Mouse (Mus musculus) spleen, adult 2 months (tissue): ENCODE results near the gene Amdhd1.

Experiments used
- CTCF ChIP-seq: fragments of 200-500 bp; IDR thresholded peaks from 2 replicates; pipeline ENCODE4 v1.5.1; 2011; ENCODE audit warnings: mild to moderate bottlenecking, inconsistent platforms; ENCODE audit not compliant: insufficient read depth, insufficient read length, insufficient replicate concordance; ENCODE audit errors: extremely low read depth
- POLR2A ChIP-seq: fragments of 200-500 bp; IDR thresholded peaks from 2 replicates; pipeline ENCODE4 v1.6.1; 2011; ENCODE audit warnings: low read depth, low read length, inconsistent platforms

- no peak for TF ChIP-seq CTCF
- no peak for TF ChIP-seq POLR2A
These were observed 32.4 kb upstream of the Amdhd1 start for GRCm38 (mm10) chr10:93572209-93572608.
